Mouse (Mus musculus): ENCODE results near the gene Stra6.

GRCm38 (mm10) chr9:58158541-58159311 is 95.1 kb downstream of the Stra6 start:
- TF ChIP-seq POLR2A (IDR thresholded peaks at IDR 0.05; ENCODE audit: extremely low read depth, insufficient read depth, low read length) (no peak), CTCF (IDR thresholded peaks at IDR 0.05; ENCODE audit: low read depth, low read length) (no peak)

Data from liver, adult 2 months (tissue).